Mouse (Mus musculus) C2C12 (cell line): ENCODE results near the gene Abhd12.

Experiments
- CEBPB ChIP-seq: IDR thresholded peaks from one replicate; pipeline ENCODE4 v1.6.1; 2011; ENCODE audit warnings: low read depth, mild to moderate bottlenecking, control low read depth, moderate library complexity
- CTCF ChIP-seq: IDR thresholded peaks from one replicate; pipeline ENCODE4 v1.5.1; 2011; ENCODE audit not compliant: control insufficient read depth, insufficient read depth, insufficient read length
- MAX ChIP-seq: IDR thresholded peaks from one replicate; pipeline ENCODE4 v1.6.1; 2011; ENCODE audit warnings: mild to moderate bottlenecking, control low read depth

GRCm38 (mm10) chr2:150788768-150789550, 115.6 kb downstream of the Abhd12 start:
- TF ChIP-seq CTCF: no peak
- TF ChIP-seq MAX: no peak
- no peak for TF ChIP-seq CEBPB
